Mouse (Mus musculus) B cell, adult 2 months (primary cell): ENCODE results near the gene Rbfox2.

Experiments
- DNase-seq, 2 experiments: peaks; one replicate each; pipeline ENCODE4 v3.0.0; 2022

Gene Rbfox2

DNA sequence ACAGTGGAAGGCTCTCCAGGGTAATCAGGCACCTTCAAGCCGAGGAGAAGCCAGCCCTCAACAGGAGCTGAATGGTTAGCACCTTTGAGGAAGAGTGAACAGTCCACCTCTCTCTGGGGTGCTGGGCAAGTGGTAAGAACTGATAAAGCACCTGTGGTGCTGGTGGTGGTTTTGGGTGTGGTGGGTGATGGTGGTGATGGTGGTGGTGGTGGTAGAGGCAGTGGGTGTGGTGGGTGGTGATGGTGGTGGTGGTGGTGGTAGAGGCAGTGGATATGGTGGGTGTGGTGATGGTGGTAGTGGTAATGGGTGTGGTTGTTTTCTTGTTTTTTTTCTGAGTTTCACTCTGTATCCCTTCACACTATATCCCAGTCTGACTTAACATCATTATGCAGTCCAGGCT is 253.8 kb downstream of the Rbfox2 start:
- no peak for DNase-seq

GRCm38 (mm10) chr15:77052176-77052575 is 254.6 kb downstream of the Rbfox2 start:
- DNase-seq = no peak

DNA sequence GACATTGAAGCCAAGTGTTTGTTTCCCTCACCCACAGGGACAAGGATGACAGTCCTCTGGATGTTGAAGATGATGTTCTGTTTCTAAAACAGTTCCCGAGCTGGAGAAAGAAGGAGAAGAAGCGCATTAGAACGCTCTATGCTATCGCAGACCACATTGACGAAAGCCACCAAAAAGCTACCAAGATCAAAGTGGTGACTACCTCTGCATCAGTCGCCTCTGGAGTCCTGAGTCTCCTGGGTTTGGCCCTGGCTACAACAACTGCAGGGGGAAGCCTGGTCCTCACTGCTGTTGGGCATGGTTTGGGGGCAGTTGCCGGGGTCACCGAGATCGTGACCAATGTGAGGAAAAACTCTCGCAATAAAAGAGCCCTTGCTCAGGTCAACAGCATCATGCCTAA is 256.2 kb downstream of the Rbfox2 start, which contains the start of gene Mb:
TSS of gene Mb (minus strand) at position 101 of the 400 bp plus-strand sequence.
- no peak for DNase-seq

- DNase-seq = no peak
Measured at GRCm38 (mm10) chr15:77045609-77046008, 261.2 kb downstream of the Rbfox2 start.

DNA sequence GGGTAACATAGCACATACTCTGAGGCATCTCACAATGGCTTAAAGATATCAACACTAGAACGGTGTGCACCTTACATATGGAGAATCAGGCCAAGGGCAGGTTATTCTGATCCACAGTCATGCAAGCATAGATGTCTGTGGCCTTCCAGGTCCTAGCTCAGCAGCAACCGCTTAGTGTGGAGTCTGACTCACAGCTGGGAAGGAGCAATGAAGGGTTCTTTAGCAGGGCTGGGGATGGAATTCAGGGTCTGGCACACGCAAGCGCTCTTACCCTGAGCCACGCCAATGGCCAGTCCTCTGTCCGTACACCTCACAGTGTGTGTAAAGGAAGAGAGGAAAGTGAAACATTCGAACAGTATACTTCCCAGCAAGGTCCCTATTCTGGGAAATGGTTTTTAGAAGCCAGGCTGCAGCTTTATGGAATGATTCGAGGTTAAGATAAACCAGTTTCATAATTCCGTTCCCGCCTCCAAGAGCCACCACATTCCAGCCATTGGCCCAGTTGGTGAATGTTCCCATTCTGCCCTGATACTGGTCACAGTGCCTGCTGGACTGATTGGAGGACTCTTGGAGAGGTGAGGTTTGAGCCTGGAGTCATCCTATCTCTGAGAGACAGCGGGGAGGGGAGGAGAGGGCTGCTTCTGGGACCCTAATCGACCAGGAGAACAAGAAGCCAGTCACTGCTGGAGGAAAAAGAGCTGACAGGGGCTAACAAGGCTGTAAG is 262.0 kb downstream of the Rbfox2 start, which contains the start of gene Apol6:
TSS of gene Apol6 (plus strand) at position 133 of the 724 bp plus-strand sequence.
- no peak for DNase-seq

GRCm38 (mm10) chr15:77040784-77041183 is 266.0 kb downstream of the Rbfox2 start:
- DNase-seq = no peak

GRCm38 (mm10) chr15:77039211-77039700 is 267.5 kb downstream of the Rbfox2 start:
- no peak for DNase-seq

- DNase-seq = no peak
Measured at GRCm38 (mm10) chr15:77037278-77038161, 269.3 kb downstream of the Rbfox2 start.

DNA sequence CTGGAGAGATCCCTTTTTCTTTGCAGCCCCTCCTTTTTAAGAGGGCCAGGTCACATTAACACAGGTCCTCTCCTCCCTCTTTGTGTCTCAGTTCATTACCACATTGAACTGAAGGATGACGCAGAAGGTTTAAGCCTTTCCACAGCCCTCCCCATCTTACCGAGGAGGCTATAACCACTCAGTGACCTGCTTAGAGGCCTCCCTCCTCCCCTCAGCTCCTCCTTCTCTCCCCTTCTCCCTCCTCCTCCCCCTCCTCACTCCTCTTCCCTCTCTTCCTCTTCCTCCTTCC is 269.9 kb downstream of the Rbfox2 start:
- DNase-seq = no peak

DNA sequence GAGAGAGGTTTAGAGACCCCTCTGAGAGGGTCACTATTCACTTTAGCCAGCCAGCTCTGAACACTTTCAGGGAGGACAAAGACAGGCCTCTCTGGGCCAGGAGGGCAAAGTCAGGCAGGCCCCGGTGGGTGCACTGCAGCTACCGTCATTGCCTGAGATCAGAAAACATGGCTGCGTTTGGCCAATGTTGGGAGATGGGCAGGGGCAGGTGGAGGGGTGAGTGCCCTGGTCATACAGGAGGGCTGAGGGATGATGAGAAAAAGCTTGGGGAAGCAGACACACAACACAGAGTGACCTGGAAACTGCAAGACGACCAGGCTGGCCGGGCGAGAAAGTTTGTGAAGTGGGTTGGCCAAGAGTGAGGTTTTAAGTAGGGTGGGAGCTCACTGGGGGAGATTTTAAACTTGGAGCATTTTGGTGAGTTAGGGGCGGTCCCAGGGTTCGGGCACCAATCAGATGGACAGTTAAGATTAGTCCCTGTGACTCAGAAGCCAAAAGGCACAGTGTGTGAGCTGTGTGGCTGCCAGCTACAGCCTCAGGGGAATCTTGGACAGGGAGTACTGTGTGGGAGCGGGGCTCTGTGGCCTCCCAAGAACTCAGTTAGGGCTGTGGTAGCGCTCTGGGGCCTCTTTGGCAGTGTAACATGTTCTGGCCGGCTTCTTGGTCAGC is 270.4 kb downstream of the Rbfox2 start:
- no peak for DNase-seq

DNA sequence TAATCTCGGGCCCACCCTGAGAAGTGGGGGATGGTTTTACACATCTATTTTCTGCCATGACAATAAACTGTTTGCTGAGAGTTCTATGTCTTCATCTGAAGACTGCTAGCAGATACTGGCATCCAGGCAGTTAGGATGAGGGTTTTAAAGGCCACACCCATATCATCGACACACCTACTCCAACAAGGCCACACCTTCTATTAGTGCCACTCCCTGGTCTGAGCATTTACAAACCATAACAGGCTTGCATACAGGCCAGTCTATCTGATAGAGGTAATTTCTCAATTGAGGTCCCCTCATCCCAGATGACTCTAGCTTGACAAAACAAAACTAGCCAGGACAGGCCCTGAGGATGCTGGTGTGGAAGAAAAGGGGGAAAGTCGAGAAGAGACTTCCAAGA is 271.2 kb downstream of the Rbfox2 start:
- no peak for DNase-seq

DNA sequence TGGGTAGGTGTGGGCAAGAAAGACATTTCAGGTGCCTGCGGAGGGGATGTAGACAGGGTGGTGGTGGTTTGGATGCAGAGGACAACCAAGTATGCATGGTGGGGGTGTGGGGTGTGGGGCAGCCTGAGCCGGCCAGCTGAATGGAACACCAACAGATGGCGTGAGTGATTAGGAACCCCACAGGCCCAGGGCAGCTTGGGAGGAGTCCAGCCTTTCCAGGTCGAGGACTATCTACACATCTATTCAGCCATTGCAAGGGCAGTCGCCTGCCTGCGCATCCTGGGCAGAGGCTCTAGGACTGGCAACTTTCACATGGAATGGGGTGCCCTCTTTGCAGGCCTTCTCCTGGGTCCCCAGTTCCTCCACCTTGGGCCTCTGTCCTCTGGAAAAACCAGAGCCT is 272.3 kb downstream of the Rbfox2 start:
- no peak for DNase-seq

DNA sequence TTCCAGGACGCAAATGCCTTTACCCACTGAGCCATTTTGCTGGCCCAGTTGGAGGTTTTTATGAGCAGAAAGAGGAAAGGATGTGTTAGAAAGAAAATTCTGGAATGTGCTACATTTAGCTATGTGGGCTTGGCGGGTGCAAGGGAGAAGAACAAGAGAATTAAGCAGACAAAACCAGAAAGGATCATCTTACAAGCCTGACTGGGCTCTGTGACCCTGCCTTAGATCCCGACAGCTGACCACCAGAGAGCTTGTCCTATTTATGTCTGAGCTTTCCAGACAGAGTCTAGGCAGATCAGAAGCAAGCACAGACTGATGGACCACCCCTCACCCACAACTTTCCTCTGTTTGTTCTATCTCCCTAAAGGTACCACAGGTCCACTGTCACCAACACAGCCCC is 275.5 kb downstream of the Rbfox2 start:
- no peak for DNase-seq

DNA sequence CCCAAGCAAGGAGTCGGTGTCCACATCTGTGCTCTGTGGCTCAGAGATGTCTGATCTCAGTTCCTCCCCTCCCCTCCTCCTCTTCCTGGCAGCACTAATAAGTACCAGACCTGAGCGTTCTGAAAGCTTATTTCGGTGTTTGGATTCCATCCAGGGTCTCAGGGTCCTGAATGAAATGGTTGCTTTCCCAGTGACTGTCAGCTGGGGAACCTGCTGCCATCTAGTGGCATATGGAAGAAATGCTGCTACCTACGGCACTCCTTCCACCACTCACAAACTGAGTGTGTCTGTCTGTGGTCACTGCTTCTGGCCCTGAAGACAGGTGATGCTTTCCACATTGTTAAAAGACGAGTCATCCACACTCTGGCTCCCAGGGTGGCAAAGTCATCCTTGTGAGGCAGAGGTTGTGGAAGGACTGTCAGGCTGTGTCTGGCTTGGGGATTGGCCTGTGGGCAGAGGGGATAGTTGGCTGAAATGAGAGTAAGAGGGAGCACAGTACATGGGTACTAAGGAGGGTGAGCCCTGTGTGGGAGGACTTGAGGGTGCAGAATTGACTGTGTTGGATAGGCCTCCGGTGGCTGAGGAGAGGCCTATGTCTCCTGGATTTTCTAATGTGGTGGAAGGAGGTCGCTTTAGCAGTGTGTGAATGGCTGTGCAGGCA is 277.3 kb downstream of the Rbfox2 start:
- DNase-seq = peak; percentile 6 to 18
